Mouse (Mus musculus) midbrain, embryonic 12.5 days (tissue): Measurements from ENCODE around the gene Ino80. TPM values are rescaled to one million over a fixed set of nuclear protein-coding genes. Genes with fewer than 3 reads are reported as not detected.
A peak's percentile ranks its signal among the peaks of the same experiment; 100 is the strongest.

Experiments
- ATAC-seq: fragments of 200-750 bp; cut with Nextera tagmentation; 2 replicates; pipeline ENCODE4 v1.8.0; 2017; ENCODE audit warnings: low read depth, moderate TSS enrichment, moderate library complexity; ENCODE audit not compliant: low FRiP score
- H3K27ac ChIP-seq: fragments of 300-500 bp; sonication (generic); replicated peaks from 2 replicates; pipeline ENCODE4 v1.5.1; 2016; ENCODE audit warnings: mild to moderate bottlenecking
- H3K27me3 ChIP-seq: fragments of 300-500 bp; sonication (generic); 2 replicates; pipeline ENCODE4 v1.6.1; 2016; ENCODE audit warnings: mild to moderate bottlenecking
- H3K36me3 ChIP-seq: fragments of 300-500 bp; sonication (generic); 2 replicates; pipeline ENCODE4 v1.6.1; 2016
- H3K4me1 ChIP-seq: fragments of 300-500 bp; sonication (generic); 2 replicates; pipeline ENCODE4 v1.6.1; 2016
- H3K4me2 ChIP-seq: fragments of 300-500 bp; sonication (generic); replicated peaks from 2 replicates; pipeline ENCODE4 v1.6.1; 2016; ENCODE audit warnings: mild to moderate bottlenecking, moderate library complexity
- H3K4me3 ChIP-seq: fragments of 300-500 bp; sonication (generic); 2 replicates; pipeline ENCODE4 v1.5.1; 2016; ENCODE audit warnings: mild to moderate bottlenecking
- H3K9ac ChIP-seq: fragments of 300-500 bp; sonication (generic); replicated peaks from 2 replicates; pipeline ENCODE4 v1.6.1; 2016; ENCODE audit warnings: mild to moderate bottlenecking, moderate library complexity
- H3K9me3 ChIP-seq: fragments of 300-500 bp; sonication (generic); 2 replicates; pipeline ENCODE4 v1.6.1; 2016; ENCODE audit warnings: mild to moderate bottlenecking
- WGBS: fragments of 180-500 bp; shearing (Covaris S2); methylation state at CpG from one replicate; pipeline ENCODE4 v1.1.7; 2016; 5-methylcytosine and 5-hydroxymethylcytosine counted together
- polyA plus RNA-seq: library from polyadenylated mRNA; unstranded; fragments of >200 nt; fragmentation: Nextera tagmentation; extraction: Ambion mirVana; gene quantifications from 2 replicates; pipeline ENCODE4 v1.2.1, GENCODE M21; 2016

Ino80 gene
- polyA plus RNA-seq, 1 experiment from 2014 or later: 4.5 TPM

DNA sequence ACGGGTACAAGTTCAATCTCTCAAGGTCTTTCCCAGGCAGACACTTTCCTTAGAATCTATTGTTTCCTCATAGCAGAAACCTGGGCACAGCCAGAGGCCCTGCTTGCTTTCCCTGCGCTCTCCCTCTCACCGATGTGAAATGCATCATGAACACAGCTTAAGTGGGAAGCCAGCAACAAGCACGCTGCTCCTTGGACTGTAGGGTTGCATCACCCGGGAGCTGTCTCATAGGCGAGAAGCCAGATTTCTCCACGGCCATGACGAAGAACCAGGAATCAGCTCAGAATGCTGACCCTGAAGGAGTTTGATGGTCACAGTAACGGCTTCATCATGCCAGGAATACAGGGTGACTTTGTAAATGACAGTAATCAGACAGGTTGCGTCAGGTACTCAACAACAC is 107.4 kb downstream of the Ino80 start:
- Histone ChIP-seq H3K27me3 (no peaks in the 10 kb centered on the region), H3K9me3 (no peaks in the 10 kb centered on the region), H3K36me3 (peaks cover 50% of the 10 kb centered on the region), H3K4me1 (no peaks in the 10 kb centered on the region), H3K27ac (no peak overlapping the region), H3K9ac (no peak overlapping the region), H3K4me3 (no peak overlapping the region), H3K4me2 (no peak overlapping the region)
- 97% methylated on average over 10 of the region's 10 CpGs for WGBS
- ATAC-seq: no peak

DNA sequence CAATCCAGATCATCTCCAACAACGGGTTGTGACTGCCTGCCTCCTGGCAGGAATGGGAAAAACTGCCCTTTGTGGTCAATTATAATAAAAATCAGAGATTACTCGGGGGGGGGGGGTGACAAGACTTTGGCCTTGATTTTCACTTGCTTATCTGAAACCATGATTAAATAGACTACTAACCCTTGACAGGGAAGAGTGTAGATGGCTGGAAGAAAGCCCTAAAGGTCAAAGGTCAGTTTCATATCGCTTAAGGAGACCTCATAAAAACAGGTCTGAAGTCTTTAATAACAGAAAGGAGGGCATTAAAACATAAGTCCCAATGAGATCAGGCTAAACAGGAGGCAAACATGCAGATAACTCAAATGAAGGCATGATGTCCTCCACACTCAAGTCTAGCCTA is 110.1 kb downstream of the Ino80 start:
- H3K9me3 ChIP-seq: no peaks in the 10 kb centered on the region
- H3K4me2 ChIP-seq: no peak overlapping the region
- no peaks in the 10 kb centered on the region for H3K4me1 ChIP-seq
- 85% methylated on average over 3 of the region's 3 CpGs for WGBS
- H3K27me3 ChIP-seq: no peaks in the 10 kb centered on the region
- H3K9ac ChIP-seq: no peak overlapping the region
- H3K4me3 ChIP-seq: no peak overlapping the region
- ATAC-seq: no peak
- H3K27ac ChIP-seq: no peak overlapping the region
- peaks cover 25% of the 10 kb centered on the region for H3K36me3 ChIP-seq

DNA sequence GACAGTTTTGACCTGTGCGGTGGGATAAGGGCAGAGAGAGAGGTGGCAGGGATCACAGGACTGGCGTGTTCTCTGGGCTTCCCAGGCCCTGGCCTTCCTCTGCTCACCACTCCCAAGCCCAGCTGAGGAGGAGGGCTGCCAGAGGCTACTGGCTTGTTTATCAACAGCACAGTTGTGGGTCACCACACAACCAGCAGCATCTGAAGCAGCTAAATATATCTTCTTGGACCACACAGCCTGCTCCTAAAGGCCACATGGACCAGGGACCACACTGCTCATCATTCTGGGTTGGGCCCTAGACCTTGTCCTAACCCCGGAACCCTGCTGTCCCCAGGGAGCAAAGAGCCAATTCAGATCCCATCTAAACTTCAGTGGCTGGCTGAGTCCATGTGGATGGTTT is 112.5 kb downstream of the Ino80 start:
- Histone ChIP-seq H3K9me3 (peaks cover 17% of the 10 kb centered on the region), H3K36me3 (peaks cover 5% of the 10 kb centered on the region; the same call in 1 of the 2 replicates), H3K4me2 (no peak overlapping the region), H3K4me3 (no peak overlapping the region), H3K27me3 (no peaks in the 10 kb centered on the region), H3K27ac (no peak overlapping the region), H3K9ac (no peak overlapping the region), H3K4me1 (no peaks in the 10 kb centered on the region)
- 87% methylated on average over 3 of the region's 3 CpGs for WGBS
- no peak for ATAC-seq

DNA sequence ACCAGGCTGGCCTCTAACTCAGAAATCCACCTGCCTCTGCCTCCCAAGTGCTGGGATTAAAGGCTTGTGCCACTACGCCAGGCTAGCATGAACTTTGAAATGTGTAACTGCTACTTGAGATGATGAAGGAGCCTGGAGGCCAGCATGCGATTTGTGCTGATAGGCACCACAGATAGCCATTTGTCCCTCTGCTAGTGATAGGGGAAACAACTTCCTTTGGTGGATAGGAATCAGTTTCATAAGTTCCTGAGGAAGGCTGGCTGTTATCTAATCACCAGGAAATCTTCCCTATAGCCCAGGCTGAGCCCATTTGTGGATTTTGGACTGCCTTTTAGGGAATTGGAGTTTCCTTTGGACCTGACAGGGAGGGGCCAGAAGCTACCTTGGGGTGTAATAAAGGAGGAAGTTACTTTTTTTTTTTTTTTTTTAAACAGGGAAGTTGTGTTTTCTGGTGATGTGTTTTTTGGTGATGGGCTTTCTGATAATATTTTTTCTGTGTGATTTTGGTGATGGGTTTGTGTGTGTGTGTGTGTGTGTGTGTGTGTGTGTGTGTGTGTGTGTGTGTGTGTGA is 117.7 kb downstream of the Ino80 start:
- Histone ChIP-seq H3K9ac (no peak overlapping the region), H3K27me3 (no peaks in the 10 kb centered on the region), H3K9me3 (peaks cover 17% of the 10 kb centered on the region), H3K27ac (no peak overlapping the region), H3K4me3 (no peak overlapping the region), H3K4me1 (no peaks in the 10 kb centered on the region), H3K36me3 (no peaks in the 10 kb centered on the region), H3K4me2 (no peak overlapping the region)
- 83% methylated on average over 2 of the region's 2 CpGs for WGBS
- no peak for ATAC-seq

DNA sequence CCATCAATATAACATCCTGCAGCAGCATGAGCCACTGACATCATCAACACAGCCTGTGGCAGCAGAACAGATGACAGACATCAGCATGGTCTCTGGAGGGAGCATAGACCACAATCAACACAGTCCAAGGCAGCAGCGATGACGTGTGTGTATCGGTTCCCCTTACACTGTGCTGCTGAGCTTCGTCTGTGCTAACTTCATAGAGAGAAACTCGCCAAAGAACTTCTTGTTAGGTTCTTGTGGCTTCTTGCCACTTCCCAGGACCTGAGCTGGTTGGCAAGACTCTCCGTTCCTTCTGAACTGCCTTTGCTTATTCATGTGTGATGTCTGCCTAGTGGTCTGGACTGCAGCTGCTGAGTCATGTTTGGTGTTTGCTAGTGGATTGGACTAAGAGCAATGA is 119.2 kb downstream of the Ino80 start:
- Histone ChIP-seq H3K27ac (no peak overlapping the region), H3K27me3 (0 out of 2 replicates have a peak, but pooled peaks cover 6% of the 10 kb centered on the region), H3K9me3 (peaks cover 17% of the 10 kb centered on the region), H3K4me2 (no peak overlapping the region), H3K4me3 (no peak overlapping the region), H3K9ac (no peak overlapping the region), H3K36me3 (no peaks in the 10 kb centered on the region), H3K4me1 (no peaks in the 10 kb centered on the region)
- ATAC-seq: no peak
- 84% methylated on average over 6 of the region's 6 CpGs for WGBS

DNA sequence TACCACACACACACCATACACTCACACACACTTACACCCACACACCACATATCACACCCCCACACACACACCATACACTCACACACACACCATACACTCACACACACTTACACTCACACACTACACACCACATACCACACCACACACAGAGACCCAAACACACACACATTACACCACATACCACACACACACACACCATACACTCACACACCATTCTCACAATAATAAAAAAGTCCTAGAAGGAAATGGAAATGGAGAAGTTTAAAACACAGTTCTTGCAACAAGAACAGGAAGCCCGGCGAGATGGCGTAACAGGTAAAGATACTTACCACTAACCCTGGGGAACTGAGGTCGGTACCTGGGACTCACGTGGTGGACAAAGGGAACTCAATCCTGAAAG is 120.7 kb downstream of the Ino80 start:
- no peak overlapping the region for H3K4me2 ChIP-seq
- 92% methylated on average over 5 of the region's 5 CpGs for WGBS
- no peak for ATAC-seq
- H3K27me3 ChIP-seq: peaks cover 19% of the 10 kb centered on the region
- H3K27ac ChIP-seq: no peak overlapping the region
- H3K9ac ChIP-seq: no peak overlapping the region
- no peaks in the 10 kb centered on the region for H3K36me3 ChIP-seq
- H3K4me1 ChIP-seq: no peaks in the 10 kb centered on the region
- no peak overlapping the region for H3K4me3 ChIP-seq
- H3K9me3 ChIP-seq: peaks cover 15% of the 10 kb centered on the region

DNA sequence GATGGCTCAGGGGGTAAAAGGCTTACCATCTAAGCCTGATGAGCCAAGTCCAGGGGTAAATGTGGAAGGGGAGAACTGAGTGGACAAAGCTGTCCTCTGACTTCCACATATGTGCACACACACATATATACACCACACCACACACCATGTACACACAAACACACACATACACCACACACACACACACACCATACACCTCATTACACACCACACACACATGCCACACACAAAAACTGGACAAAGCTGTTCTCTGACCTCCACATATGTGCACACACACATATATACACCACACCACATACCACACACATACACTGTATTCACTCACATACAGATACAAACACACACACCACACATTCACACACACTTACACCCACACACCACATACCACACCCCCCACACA is 121.2 kb downstream of the Ino80 start:
- Histone ChIP-seq H3K27me3 (peaks cover 24% of the 10 kb centered on the region), H3K4me3 (no peak overlapping the region), H3K4me1 (0 out of 2 replicates have a peak, but pooled peaks cover under 1% of the 10 kb centered on the region), H3K9me3 (peaks cover 10% of the 10 kb centered on the region; the same call in 1 of the 2 replicates), H3K4me2 (no peak overlapping the region), H3K36me3 (no peaks in the 10 kb centered on the region), H3K9ac (no peak overlapping the region), H3K27ac (no peak overlapping the region)
- no peak for ATAC-seq

DNA sequence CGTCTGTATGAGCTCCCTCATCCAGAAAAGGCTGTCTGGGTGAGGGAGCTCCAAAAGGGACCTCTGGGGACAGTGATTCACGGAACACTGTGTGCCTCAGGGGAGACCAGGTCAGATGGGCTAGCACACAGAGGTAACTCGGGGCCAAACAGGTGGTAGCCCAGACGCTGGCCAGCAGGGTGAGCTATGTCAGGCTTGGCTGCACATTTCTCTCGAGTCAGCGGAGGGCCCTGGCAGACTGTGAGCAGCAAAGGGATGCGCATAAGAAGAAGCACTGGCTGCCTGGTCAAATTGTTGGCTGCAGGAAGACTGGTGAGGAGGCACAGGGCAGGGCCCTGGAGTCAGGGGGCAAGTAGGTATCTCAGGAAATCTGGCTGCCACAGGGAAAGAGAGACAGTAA is 121.8 kb downstream of the Ino80 start:
- Histone ChIP-seq H3K9me3 (peaks cover 3% of the 10 kb centered on the region; the same call in 1 of the 2 replicates), H3K27ac (no peak overlapping the region), H3K4me2 (no peak overlapping the region), H3K27me3 (peaks cover 31% of the 10 kb centered on the region), H3K4me1 (peaks cover 7% of the 10 kb centered on the region), H3K9ac (no peak overlapping the region), H3K4me3 (no peak overlapping the region), H3K36me3 (no peaks in the 10 kb centered on the region)
- ATAC-seq: no peak
- WGBS: 28% methylated on average over 7 of the region's 7 CpGs

DNA sequence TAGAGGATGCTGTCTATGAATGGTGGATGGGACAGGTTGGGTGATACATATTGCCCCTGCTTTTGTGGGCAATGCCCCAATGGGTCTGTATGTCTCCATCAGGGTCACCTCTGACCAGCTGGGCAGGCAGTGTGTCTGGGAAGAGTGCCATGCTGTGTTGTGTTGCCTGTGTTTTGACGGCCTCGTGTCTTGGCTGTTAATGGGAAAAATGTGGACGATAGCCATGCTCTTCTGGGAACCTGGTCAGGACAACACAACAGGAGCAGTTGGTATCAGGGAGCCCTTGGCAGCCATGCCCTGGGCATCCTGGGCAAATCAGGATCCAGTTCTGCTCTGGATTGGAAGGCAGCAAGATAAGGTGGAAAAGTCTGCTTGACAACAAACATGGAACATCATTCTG is 122.4 kb downstream of the Ino80 start:
- H3K27ac ChIP-seq: no peak overlapping the region
- no peak overlapping the region for H3K9ac ChIP-seq
- H3K4me2 ChIP-seq: no peak overlapping the region
- peaks cover 37% of the 10 kb centered on the region for H3K27me3 ChIP-seq
- no peak overlapping the region for H3K4me3 ChIP-seq
- 78% methylated on average over 3 of the region's 3 CpGs for WGBS
- H3K4me1 ChIP-seq: peaks cover 12% of the 10 kb centered on the region
- no peak for ATAC-seq
- H3K9me3 ChIP-seq: no peaks in the 10 kb centered on the region
- H3K36me3 ChIP-seq: no peaks in the 10 kb centered on the region

DNA sequence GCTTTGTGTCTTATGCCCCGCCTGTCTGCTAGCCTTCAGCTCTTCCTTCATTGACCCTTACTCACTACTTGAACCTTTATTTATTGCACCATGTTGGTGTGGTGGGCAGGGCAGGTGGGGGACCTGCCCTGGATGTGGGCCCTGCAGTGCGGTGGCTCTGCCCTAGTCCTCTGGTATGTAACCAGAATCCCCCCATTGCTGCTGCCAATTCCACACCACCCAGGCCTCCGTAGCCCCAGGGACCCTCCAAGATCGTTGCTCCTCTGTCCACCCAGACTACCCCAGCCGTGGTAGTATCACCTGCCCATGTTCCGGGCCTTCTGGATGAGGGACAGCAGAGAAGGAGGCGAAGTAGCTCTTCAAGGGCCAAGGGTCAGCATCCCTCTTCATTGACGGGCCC is 123.8 kb downstream of the Ino80 start:
- H3K9ac ChIP-seq: no peak overlapping the region
- H3K36me3 ChIP-seq: no peaks in the 10 kb centered on the region
- no peak overlapping the region for H3K4me3 ChIP-seq
- no peak for ATAC-seq
- peaks cover 46% of the 10 kb centered on the region for H3K27me3 ChIP-seq
- no peaks in the 10 kb centered on the region for H3K9me3 ChIP-seq
- H3K4me2 ChIP-seq: no peak overlapping the region
- H3K4me1 ChIP-seq: peaks cover 13% of the 10 kb centered on the region
- 86% methylated on average over 8 of the region's 8 CpGs for WGBS
- no peak overlapping the region for H3K27ac ChIP-seq

DNA sequence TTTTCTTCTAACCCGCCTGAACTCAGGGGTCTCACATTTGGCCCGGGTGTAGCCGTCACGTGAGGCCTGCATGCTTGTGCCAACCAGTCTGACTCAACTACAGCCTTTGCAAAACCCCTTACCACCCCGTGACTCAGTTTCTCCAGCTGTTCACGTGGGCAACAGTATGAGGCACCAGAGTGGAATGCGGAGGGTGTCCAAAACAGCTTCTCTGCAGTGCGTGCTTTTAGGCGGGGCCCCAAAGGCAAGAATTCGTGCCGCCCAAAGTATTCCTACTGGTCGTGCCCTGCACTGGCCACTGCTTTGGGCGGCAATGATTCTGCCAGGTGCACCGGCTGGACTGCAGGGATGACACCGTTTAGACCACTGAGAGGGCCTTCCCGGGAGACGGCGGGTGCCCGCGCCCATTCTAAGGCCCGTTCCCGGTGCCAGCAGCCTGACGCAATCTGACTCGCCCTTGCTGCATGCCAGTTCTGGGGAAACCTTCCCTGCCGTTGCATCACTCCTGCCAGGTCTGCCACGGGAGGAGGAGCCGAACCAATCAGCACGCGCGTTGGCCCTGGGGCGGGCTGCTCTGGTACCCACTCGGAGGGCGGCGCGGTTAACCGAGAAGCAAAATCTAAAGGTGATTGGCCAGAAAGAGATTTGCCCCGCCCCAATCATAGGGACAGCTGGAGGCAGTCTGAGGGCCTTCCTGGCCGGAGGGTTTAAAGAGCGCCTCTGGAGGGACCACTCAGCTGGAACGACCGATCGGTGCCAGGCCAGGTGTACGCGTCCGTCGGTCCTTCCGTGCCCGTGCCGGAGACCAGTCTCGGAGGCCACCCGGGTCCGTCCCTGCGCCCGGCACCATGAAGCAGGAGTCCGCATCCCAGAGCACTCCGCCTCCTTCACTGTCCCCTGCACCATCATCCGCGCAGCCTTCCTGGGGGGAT is 126.7 kb downstream of the Ino80 start, which contains the start of gene Chac1:
TSS of gene Chac1 (plus strand) at position 675 of the 932 bp plus-strand sequence.
- Histone ChIP-seq H3K9ac (peak within 1 kb of the TSS; percentile 54), H3K9me3 (no peaks in the 10 kb centered on the region), H3K4me3 (peak within 1 kb of the TSS; percentile 55), H3K27me3 (peaks cover 46% of the 10 kb centered on the region), H3K4me2 (peak within 1 kb of the TSS; percentile 76), H3K27ac (no peak within 1 kb of the TSS), H3K36me3 (no peaks in the 10 kb centered on the region), H3K4me1 (peaks cover 13% of the 10 kb centered on the region)
- ATAC-seq: peak; percentile 93
- WGBS: 5% methylated on average over 58 of the region's 58 CpGs

DNA sequence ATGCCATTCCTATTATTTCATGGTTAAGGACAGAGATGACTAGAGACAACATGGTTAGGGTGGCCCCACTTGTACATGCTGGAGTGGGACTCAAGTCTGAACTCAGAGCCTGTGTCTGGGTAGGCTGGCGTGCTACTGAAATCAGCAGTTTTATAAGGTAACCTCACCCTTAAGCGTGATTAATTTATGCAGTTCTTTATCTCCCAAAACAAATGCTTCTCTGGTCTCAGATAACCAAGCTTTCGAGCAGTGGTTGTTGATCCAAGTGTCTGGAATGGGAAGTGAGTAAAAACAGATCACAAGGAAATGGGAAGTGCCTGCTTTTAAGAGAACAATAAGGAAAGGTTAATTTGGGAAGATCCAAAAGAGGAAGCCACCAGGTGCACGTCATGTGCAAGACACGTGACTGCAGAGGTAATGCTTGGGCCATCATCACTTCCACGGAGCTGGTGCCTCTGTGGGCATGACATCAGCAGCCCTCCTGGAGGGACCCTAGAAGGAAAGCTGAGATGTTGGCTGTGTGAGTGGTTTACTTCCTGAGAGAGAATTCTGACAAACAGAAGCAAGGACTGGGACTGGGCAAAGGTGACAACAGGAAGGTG is 132.8 kb downstream of the Ino80 start:
- ATAC-seq: no peak
- Histone ChIP-seq H3K4me3 (no peak overlapping the region), H3K27me3 (peaks cover 5% of the 10 kb centered on the region), H3K27ac (no peak overlapping the region), H3K36me3 (no peaks in the 10 kb centered on the region), H3K4me2 (no peak overlapping the region), H3K9me3 (no peaks in the 10 kb centered on the region), H3K9ac (no peak overlapping the region), H3K4me1 (no peaks in the 10 kb centered on the region)
- 65% methylated on average over 6 of the region's 6 CpGs for WGBS
